Mouse (Mus musculus) cerebellum, postnatal 25 days (tissue): ENCODE data around the gene Lin7a.

Source experiments
- DNase-seq, 2 experiments: peaks; one replicate each; pipeline ENCODE4 v3.0.0; 2021; ENCODE audit warnings: mixed read lengths in 2 of 2

The Lin7a gene

GRCm38 (mm10) chr10:107252503-107252815 is 19.0 kb upstream of the Lin7a start:
- DNase-seq, result no peak

- DNase-seq, result no peak
Measured at GRCm38 (mm10) chr10:107253191-107253965, 18.1 kb upstream of the Lin7a start.

- DNase-seq, result no peak
Measured at GRCm38 (mm10) chr10:107254656-107255055, 16.8 kb upstream of the Lin7a start.

- DNase-seq, result no peak
Measured at GRCm38 (mm10) chr10:107255351-107256050, 16.0 kb upstream of the Lin7a start.

- no peak for DNase-seq
Measured at GRCm38 (mm10) chr10:107256451-107256960, 15.0 kb upstream of the Lin7a start.

- no peak for DNase-seq
Measured at GRCm38 (mm10) chr10:107260428-107260827, 11.1 kb upstream of the Lin7a start.

- peak; percentile 79 to 84 for DNase-seq
Measured at GRCm38 (mm10) chr10:107272131-107272803, 781 bp downstream of the Lin7a start.

GRCm38 (mm10) chr10:107272804-107273145 is 1.3 kb downstream of the Lin7a start:
- peak in 1 of 2 experiments; percentile 71 for DNase-seq

GRCm38 (mm10) chr10:107273848-107274247 is 2.4 kb downstream of the Lin7a start:
- DNase-seq, result peak; percentile 62 to 75

- peak; percentile 42 to 58 for DNase-seq
Measured at GRCm38 (mm10) chr10:107274785-107275184, 3.3 kb downstream of the Lin7a start.

GRCm38 (mm10) chr10:107276647-107277046 is 5.2 kb downstream of the Lin7a start:
- DNase-seq, result peak in 1 of 2 experiments; percentile 51

- peak; percentile 61 to 67 for DNase-seq
Measured at GRCm38 (mm10) chr10:107293934-107294664, 22.6 kb downstream of the Lin7a start.

GRCm38 (mm10) chr10:107300587-107301248 is 29.2 kb downstream of the Lin7a start:
- DNase-seq, result no peak

- no peak for DNase-seq
Measured at GRCm38 (mm10) chr10:107310964-107311490, 39.5 kb downstream of the Lin7a start.

- no peak for DNase-seq
Measured at GRCm38 (mm10) chr10:107312609-107313008, 41.1 kb downstream of the Lin7a start.

- no peak for DNase-seq
Measured at GRCm38 (mm10) chr10:107313395-107313794, 41.9 kb downstream of the Lin7a start.

- no peak for DNase-seq
Measured at GRCm38 (mm10) chr10:107315251-107315650, 43.8 kb downstream of the Lin7a start.

GRCm38 (mm10) chr10:107315681-107316080 is 44.2 kb downstream of the Lin7a start:
- no peak for DNase-seq

- DNase-seq, result no peak
Measured at GRCm38 (mm10) chr10:107316100-107316499, 44.6 kb downstream of the Lin7a start.

- DNase-seq, result no peak
Measured at GRCm38 (mm10) chr10:107319648-107320047, 48.2 kb downstream of the Lin7a start.

- no peak for DNase-seq
Measured at GRCm38 (mm10) chr10:107323865-107324264, 52.4 kb downstream of the Lin7a start.

GRCm38 (mm10) chr10:107325558-107325957 is 54.1 kb downstream of the Lin7a start:
- no peak for DNase-seq
